Mouse (Mus musculus): ENCODE measurements around the gene Usp54. TPM values are rescaled to one million over a fixed set of nuclear protein-coding genes. Genes with fewer than 3 reads are reported as not detected.

Usp54 gene
- polyA plus RNA-seq (2011; ENCODE audit: insufficient read length, low read depth, missing spikeins) = 7.1 and 8.4 TPM in 2 replicates

- Histone ChIP-seq H3K4me1 (ENCODE audit: control insufficient read depth, insufficient read depth, low read length) (no peaks in the 10 kb centered on the region), H3K27ac (ENCODE audit: insufficient read depth, low read length) (peak within 1 kb of the TSS; percentile 84), H3K4me3 (ENCODE audit: insufficient read depth, low read length) (peak within 1 kb of the TSS; percentile 83)
- TF ChIP-seq CTCF (IDR thresholded peaks at IDR 0.05; ENCODE audit: borderline replicate concordance, insufficient read depth, low read length) (no peak), POLR2A (IDR thresholded peaks at IDR 0.05; ENCODE audit: low read depth, low read length) (peak; percentile 91)
Measured at GRCm38 (mm10) chr14:20640644-20641437, at the start of gene Usp54. Gene Usp54, minus strand, starts transcription at chr14:20641063.

- TF ChIP-seq CTCF (IDR thresholded peaks at IDR 0.05; ENCODE audit: borderline replicate concordance, insufficient read depth, low read length) = no peak
- no peak for TF ChIP-seq POLR2A (IDR thresholded peaks at IDR 0.05; ENCODE audit: low read depth, low read length)
- Histone ChIP-seq H3K4me1 (ENCODE audit: control insufficient read depth, insufficient read depth, low read length) (no peaks in the 10 kb centered on the region), H3K4me3 (ENCODE audit: insufficient read depth, low read length) (no peak overlapping the region), H3K27ac (ENCODE audit: insufficient read depth, low read length) (no peak overlapping the region)
Measured at GRCm38 (mm10) chr14:20689009-20689408, 48.1 kb upstream of the Usp54 start.

GRCm38 (mm10) chr14:20686576-20686975 is 45.7 kb upstream of the Usp54 start:
- no peak overlapping the region for H3K27ac ChIP-seq (ENCODE audit: insufficient read depth, low read length)
- TF ChIP-seq POLR2A (IDR thresholded peaks at IDR 0.05; ENCODE audit: low read depth, low read length) (no peak), CTCF (IDR thresholded peaks at IDR 0.05; ENCODE audit: borderline replicate concordance, insufficient read depth, low read length) (no peak)
- H3K4me1 ChIP-seq (ENCODE audit: control insufficient read depth, insufficient read depth, low read length) = no peaks in the 10 kb centered on the region
- no peak overlapping the region for H3K4me3 ChIP-seq (ENCODE audit: insufficient read depth, low read length)

GRCm38 (mm10) chr14:20682498-20682897 is 41.6 kb upstream of the Usp54 start:
- H3K27ac ChIP-seq (ENCODE audit: insufficient read depth, low read length) = no peak overlapping the region
- TF ChIP-seq POLR2A (IDR thresholded peaks at IDR 0.05; ENCODE audit: low read depth, low read length) (no peak), CTCF (IDR thresholded peaks at IDR 0.05; ENCODE audit: borderline replicate concordance, insufficient read depth, low read length) (no peak)
- H3K4me3 ChIP-seq (ENCODE audit: insufficient read depth, low read length) = no peak overlapping the region
- no peaks in the 10 kb centered on the region for H3K4me1 ChIP-seq (ENCODE audit: control insufficient read depth, insufficient read depth, low read length)

- Histone ChIP-seq H3K4me3 (ENCODE audit: insufficient read depth, low read length) (no peak overlapping the region), H3K27ac (ENCODE audit: insufficient read depth, low read length) (no peak overlapping the region), H3K4me1 (ENCODE audit: control insufficient read depth, insufficient read depth, low read length) (no peaks in the 10 kb centered on the region)
- no peak for TF ChIP-seq POLR2A (IDR thresholded peaks at IDR 0.05; ENCODE audit: low read depth, low read length)
- no peak for TF ChIP-seq CTCF (IDR thresholded peaks at IDR 0.05; ENCODE audit: borderline replicate concordance, insufficient read depth, low read length)
Measured at GRCm38 (mm10) chr14:20681742-20682141, 40.9 kb upstream of the Usp54 start.

GRCm38 (mm10) chr14:20677906-20678305 is 37.0 kb upstream of the Usp54 start:
- H3K4me1 ChIP-seq (ENCODE audit: control insufficient read depth, insufficient read depth, low read length) = peaks cover 4% of the 10 kb centered on the region; the same call in 1 of the 2 replicates
- H3K4me3 ChIP-seq (ENCODE audit: insufficient read depth, low read length) = no peak overlapping the region
- TF ChIP-seq POLR2A (IDR thresholded peaks at IDR 0.05; ENCODE audit: low read depth, low read length) = no peak
- TF ChIP-seq CTCF (IDR thresholded peaks at IDR 0.05; ENCODE audit: borderline replicate concordance, insufficient read depth, low read length) = no peak
- no peak overlapping the region for H3K27ac ChIP-seq (ENCODE audit: insufficient read depth, low read length)

GRCm38 (mm10) chr14:20674064-20674833 is 33.4 kb upstream of the Usp54 start, which contains the start of gene Sec24c:
Gene Sec24c, plus strand, starts transcription at chr14:20674308.
- TF ChIP-seq CTCF (IDR thresholded peaks at IDR 0.05; ENCODE audit: borderline replicate concordance, insufficient read depth, low read length) (no peak), POLR2A (IDR thresholded peaks at IDR 0.05; ENCODE audit: low read depth, low read length) (peak; percentile 83)
- peak within 1 kb of the TSS; percentile 96 for H3K27ac ChIP-seq (ENCODE audit: insufficient read depth, low read length)
- H3K4me1 ChIP-seq (ENCODE audit: control insufficient read depth, insufficient read depth, low read length) = peaks cover 4% of the 10 kb centered on the region; the same call in 1 of the 2 replicates
- peak within 1 kb of the TSS; percentile 98 for H3K4me3 ChIP-seq (ENCODE audit: insufficient read depth, low read length)

GRCm38 (mm10) chr14:20673735-20674063 is 32.8 kb upstream of the Usp54 start:
- no peak for TF ChIP-seq CTCF (IDR thresholded peaks at IDR 0.05; ENCODE audit: borderline replicate concordance, insufficient read depth, low read length)
- TF ChIP-seq POLR2A (IDR thresholded peaks at IDR 0.05; ENCODE audit: low read depth, low read length) = peak; percentile 39; the same call in 1 of the 2 replicates
- Histone ChIP-seq H3K27ac (ENCODE audit: insufficient read depth, low read length) (peak overlapping the region; percentile 72), H3K4me3 (ENCODE audit: insufficient read depth, low read length) (peak overlapping the region; percentile 14; the same call in 1 of the 2 replicates), H3K4me1 (ENCODE audit: control insufficient read depth, insufficient read depth, low read length) (peaks cover 4% of the 10 kb centered on the region; the same call in 1 of the 2 replicates)

- TF ChIP-seq POLR2A (IDR thresholded peaks at IDR 0.05; ENCODE audit: low read depth, low read length) (no peak), CTCF (IDR thresholded peaks at IDR 0.05; ENCODE audit: borderline replicate concordance, insufficient read depth, low read length) (no peak)
- H3K4me3 ChIP-seq (ENCODE audit: insufficient read depth, low read length) = no peak overlapping the region
- H3K4me1 ChIP-seq (ENCODE audit: control insufficient read depth, insufficient read depth, low read length) = peaks cover 4% of the 10 kb centered on the region; the same call in 1 of the 2 replicates
- no peak overlapping the region for H3K27ac ChIP-seq (ENCODE audit: insufficient read depth, low read length)
Measured at GRCm38 (mm10) chr14:20672990-20673389, 32.1 kb upstream of the Usp54 start.
